7 mouse cellular contexts compared by ENCODE assay signal in the genomic region with DNA sequence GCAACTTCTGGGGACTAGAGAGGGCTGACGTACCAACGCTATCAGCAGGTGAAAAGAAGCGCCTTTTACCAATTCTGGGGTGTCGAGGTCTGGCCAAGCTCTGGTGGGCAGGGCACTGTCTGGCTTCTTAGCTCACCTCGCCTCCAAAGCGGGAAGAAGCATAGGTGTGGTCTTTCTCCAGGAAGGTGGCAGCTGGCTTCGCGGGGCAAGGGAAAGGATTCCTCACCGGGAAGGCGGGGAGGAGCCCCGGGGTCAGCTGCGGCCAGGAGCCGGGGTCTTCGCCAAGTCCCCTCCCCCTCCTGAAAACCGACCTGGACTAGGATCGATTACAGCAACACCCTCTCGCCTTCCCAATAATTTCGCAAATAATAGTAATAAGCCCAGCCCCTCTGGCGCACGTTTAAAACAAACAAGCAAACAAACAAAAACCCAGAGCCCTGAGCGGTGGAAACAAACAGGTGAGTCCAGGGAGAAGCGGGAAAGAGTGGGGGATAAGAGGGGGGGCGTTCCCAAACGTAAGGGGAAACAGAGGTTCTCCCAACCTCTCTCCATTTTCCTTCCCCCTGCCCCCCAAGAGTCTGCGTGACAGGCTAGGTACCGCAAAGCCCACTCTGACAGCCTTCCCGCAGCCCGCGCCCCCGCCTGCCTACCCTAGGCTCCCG.
DNase-seq lines count a peak whose midpoint lies in the region; ATAC-seq and TF ChIP-seq lines count a peak whose summit lies in the region.

No protein-coding gene starts in this region.

- H3K4me1 ChIP-seq in brown adipose tissue, adult 24 weeks (ENCODE audit: control insufficient read depth, insufficient read depth, insufficient read length, low read length): peaks cover 3% of the 10 kb centered on the region
- H3K4me1 ChIP-seq in forebrain, embryonic 10.5 days: peaks cover 36% of the 10 kb centered on the region
- peaks cover 13% of the 10 kb centered on the region for H3K4me1 ChIP-seq in midbrain, embryonic 11.5 days (ENCODE audit: control insufficient read depth, insufficient read depth, low read length)

- H3K36me3 ChIP-seq in forebrain, embryonic 10.5 days (replicated peaks): peaks cover under 1% of the 10 kb centered on the region; the same call in 1 of the 2 replicates
- no peaks in the 10 kb centered on the region for H3K36me3 ChIP-seq in midbrain, embryonic 11.5 days (ENCODE audit: control insufficient read depth, insufficient read depth, low read length)

- peak; percentile 15 for ATAC-seq in Patski
- ATAC-seq in midbrain, embryonic 11.5 days (ENCODE audit: low FRiP score): peak; percentile 12; the same call in 1 of the 2 replicates

- no peaks in the 10 kb centered on the region for H3K27me3 ChIP-seq in Patski
- peaks cover 8% of the 10 kb centered on the region for H3K27me3 ChIP-seq in forebrain, embryonic 10.5 days (ENCODE audit: poor library complexity, severe bottlenecking)
- no peaks in the 10 kb centered on the region for H3K27me3 ChIP-seq in midbrain, embryonic 11.5 days (ENCODE audit: control insufficient read depth, insufficient read depth, low read length)

- WGBS in forebrain, embryonic 10.5 days: 1% methylated on average over 31 of the region's 31 CpGs
- WGBS in midbrain, embryonic 11.5 days: under 1% methylated on average over 31 of the region's 31 CpGs

- H3K4me2 ChIP-seq in midbrain, embryonic 11.5 days: peak overlapping the region; percentile 86

- in situ Hi-C loops in Patski (cut with MboI; ENCODE audit: low pct_unique_long_range_greater_than_20kb): no loop called here

- no peak for TF ChIP-seq CTCF in Patski (IDR thresholded peaks at IDR 0.05)

- no peak for DNase-seq in Patski (ENCODE audit: low read depth, low spot score)
- DNase-seq in forebrain, embryonic 10.5 days (ENCODE audit: extremely low spot score, low spot score): peak; percentile 40
- DNase-seq in heart, postnatal 14 days: peak; percentile 57 to 68
- DNase-seq in layer of hippocampus, postnatal 14 days (ENCODE audit: low spot score in 2 of 2): peak; percentile 29 to 30
- DNase-seq in midbrain, embryonic 11.5 days (ENCODE audit: low spot score, missing footprints): peak; percentile 94
- peak; percentile 36 to 42 for DNase-seq in spleen, postnatal 10 days (ENCODE audit: low spot score in 2 of 2)

- peak overlapping the region; percentile 87 for H3K4me3 ChIP-seq in brown adipose tissue, adult 24 weeks (ENCODE audit: insufficient read depth, low read depth, low read length)
- peak overlapping the region; percentile 87 for H3K4me3 ChIP-seq in forebrain, embryonic 10.5 days
- H3K4me3 ChIP-seq in midbrain, embryonic 11.5 days (ENCODE audit: low read depth, low read length): peak overlapping the region; percentile 88

- intact Hi-C loops in heart, postnatal 14 days (cut with DNase I): loop anchor here (5.0 kb wide), 3 partner anchors 88 to 188 kb away; a partner anchor contains a TSS

- POLR2A ChIA-PET in Patski (lab: Charles Lee): interaction anchor here (0.7 kb wide), 1 partner anchor 166 kb away, joined by 4 read pairs; no protein-coding TSS in a partner anchor

- peak overlapping the region; percentile 93 for H3K27ac ChIP-seq in brown adipose tissue, adult 24 weeks (replicated peaks; ENCODE audit: low read depth, low read length)
- H3K27ac ChIP-seq in forebrain, embryonic 10.5 days: peak overlapping the region; percentile 96
- peak overlapping the region; percentile 80 for H3K27ac ChIP-seq in midbrain, embryonic 11.5 days (ENCODE audit: low read depth, low read length)

- CTCF ChIA-PET in Patski (lab: Charles Lee): interaction anchor here (1.2 to 1.8 kb wide), 2 partner anchors 12 kb away, joined by 4 to 5 read pairs; no protein-coding TSS in a partner anchor

- H3K9ac ChIP-seq in midbrain, embryonic 11.5 days (ENCODE audit: low read length): peak overlapping the region; percentile 84

- no peaks in the 10 kb centered on the region for H3K9me3 ChIP-seq in forebrain, embryonic 10.5 days
- H3K9me3 ChIP-seq in midbrain, embryonic 11.5 days (ENCODE audit: control insufficient read depth, low read length): no peaks in the 10 kb centered on the region
